Mouse (Mus musculus): ENCODE data around the gene Lrrc28.

- TF ChIP-seq EP300 (IDR thresholded peaks at IDR 0.05; ENCODE audit: insufficient read depth, low read depth, low read length) (no peak), CTCF (IDR thresholded peaks at IDR 0.05) (no peak), POLR2A (IDR thresholded peaks at IDR 0.05; ENCODE audit: insufficient read depth, low read depth, low read length) (no peak)
Observed at GRCm38 (mm10) chr7:67468180-67468579, 176.9 kb downstream of the Lrrc28 start.
